Mouse (Mus musculus) ES-Bruce4 (cell line): ENCODE measurements around the gene Ap2m1.
"Not testable (repeated sequence)": the region's sequence is repeated elsewhere in the genome, so short reads cannot be mapped to it uniquely, and the experiment has no call there.

Experiments used
- CTCF ChIP-seq: IDR thresholded peaks from one replicate; pipeline ENCODE4 v1.8.1; 2011; ENCODE audit warnings: low read depth, low read length
- EP300 ChIP-seq: IDR thresholded peaks from 2 replicates; pipeline ENCODE4 v1.6.1; 2011; ENCODE audit warnings: low read depth, low read length; ENCODE audit not compliant: insufficient read depth

DNA sequence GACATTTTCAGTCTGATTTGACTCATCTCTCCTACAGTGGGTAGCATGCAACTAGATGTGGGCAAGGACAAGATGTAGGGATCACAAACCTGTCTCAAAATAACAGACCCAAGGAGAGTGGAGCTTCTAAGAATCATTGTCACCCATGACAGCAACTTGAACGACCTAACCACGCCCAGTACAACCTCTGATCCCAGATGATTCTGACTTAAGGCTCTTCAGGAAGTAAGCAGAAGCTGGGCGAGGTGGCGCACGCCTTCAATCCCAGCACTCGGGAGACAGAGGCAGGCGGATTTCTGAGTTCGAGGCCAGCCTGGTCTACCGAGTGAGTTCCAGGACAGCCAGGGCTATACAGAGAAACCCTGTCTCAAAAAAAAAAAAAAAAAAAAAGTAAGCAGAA, 46.5 kb upstream of the Ap2m1 start:
- not testable (repeated sequence) for TF ChIP-seq CTCF, EP300
